Mouse (Mus musculus): ENCODE measurements around the gene Cdc73. TPM values are rescaled to one million over a fixed set of nuclear protein-coding genes. Genes with fewer than 3 reads are reported as not detected.

Gene Cdc73
- polyA plus RNA-seq, 1 experiment from 2014 or later, result 17.9 TPM

DNA sequence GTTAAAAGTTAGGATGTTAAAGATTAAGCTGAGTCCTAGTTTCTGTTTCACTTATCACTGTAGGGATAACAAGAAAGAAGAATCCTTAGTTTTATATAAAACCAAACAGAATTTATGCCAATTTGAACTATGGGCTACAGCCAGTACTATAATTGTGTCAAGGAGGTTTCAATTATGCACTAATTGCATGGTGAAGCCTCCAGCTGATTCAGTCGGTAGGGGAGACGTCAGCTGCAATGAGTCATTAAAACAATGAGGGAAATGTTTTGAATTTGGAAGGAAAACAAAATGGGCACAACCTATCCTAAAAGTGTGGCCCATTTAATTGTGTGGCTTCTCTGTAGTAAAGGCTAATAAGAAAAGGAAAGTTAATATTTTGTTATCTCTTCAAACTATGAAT is 82.9 kb downstream of the Cdc73 start:
- H3K4me2 ChIP-seq, result no peak overlapping the region
- H3K36me3 ChIP-seq, result 0 out of 2 replicates have a peak, but pooled peaks cover 3% of the 10 kb centered on the region
- no peaks in the 10 kb centered on the region for H3K27me3 ChIP-seq (replicated peaks)
- H3K4me3 ChIP-seq (replicated peaks), result no peak overlapping the region
- H3K27ac ChIP-seq (replicated peaks), result no peak overlapping the region
- no peak for ATAC-seq (ENCODE audit: low FRiP score)
- WGBS, result 19% methylated on average over 2 of the region's 2 CpGs
- H3K9ac ChIP-seq (replicated peaks), result no peak overlapping the region
- no peaks in the 10 kb centered on the region for H3K4me1 ChIP-seq
- no peaks in the 10 kb centered on the region for H3K9me3 ChIP-seq (replicated peaks)

DNA sequence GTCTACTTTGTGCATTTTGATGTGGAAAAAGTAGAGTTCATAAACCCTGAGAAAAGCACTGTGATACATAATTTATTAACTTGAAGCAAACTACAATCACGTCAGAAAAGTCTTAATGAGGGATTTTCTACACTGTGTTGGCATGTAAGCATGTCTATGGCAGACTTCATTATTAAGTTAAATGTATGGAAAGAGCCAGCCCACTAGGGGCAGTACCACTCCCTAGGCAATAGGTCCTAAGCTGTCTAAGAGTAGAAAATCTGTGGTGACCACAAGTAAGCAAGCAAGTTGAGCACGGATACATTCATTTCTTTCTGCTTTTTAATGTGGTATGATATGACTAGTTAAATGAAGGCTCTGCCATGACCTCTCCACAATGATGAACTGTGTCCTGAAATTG is 89.8 kb downstream of the Cdc73 start:
- no peak for ATAC-seq (ENCODE audit: low FRiP score)
- no peak overlapping the region for H3K4me3 ChIP-seq (replicated peaks)
- no peaks in the 10 kb centered on the region for H3K4me1 ChIP-seq
- no peak overlapping the region for H3K9ac ChIP-seq (replicated peaks)
- no peaks in the 10 kb centered on the region for H3K9me3 ChIP-seq (replicated peaks)
- 98% methylated on average over 2 of the region's 2 CpGs for WGBS
- H3K4me2 ChIP-seq, result no peak overlapping the region
- H3K36me3 ChIP-seq, result 0 out of 2 replicates have a peak, but pooled peaks cover 2% of the 10 kb centered on the region
- H3K27ac ChIP-seq (replicated peaks), result no peak overlapping the region
- no peaks in the 10 kb centered on the region for H3K27me3 ChIP-seq (replicated peaks)

DNA sequence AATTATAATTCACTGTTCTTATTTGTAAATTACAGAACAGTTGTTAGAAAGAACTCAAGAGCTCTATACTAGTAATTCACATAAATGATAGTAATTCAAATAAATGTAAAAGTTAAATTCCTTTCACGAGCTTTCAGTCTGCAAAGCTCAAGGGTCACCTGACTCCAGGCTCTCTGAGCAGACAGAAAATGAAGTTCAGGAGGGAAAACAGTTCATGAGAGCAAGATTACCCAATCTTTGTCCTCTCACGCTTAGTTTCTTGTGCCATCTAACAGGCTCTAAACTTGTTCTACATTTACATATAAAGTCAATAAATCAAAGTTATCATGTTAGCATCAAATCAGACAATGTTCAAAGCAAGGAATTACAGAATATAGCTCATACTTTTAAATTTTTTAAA is 93.8 kb downstream of the Cdc73 start:
- Histone ChIP-seq H3K9ac (replicated peaks) (no peak overlapping the region), H3K4me2 (no peak overlapping the region), H3K27ac (replicated peaks) (no peak overlapping the region), H3K27me3 (replicated peaks) (no peaks in the 10 kb centered on the region), H3K4me1 (no peaks in the 10 kb centered on the region), H3K36me3 (0 out of 2 replicates have a peak, but pooled peaks cover 2% of the 10 kb centered on the region), H3K4me3 (replicated peaks) (no peak overlapping the region), H3K9me3 (replicated peaks) (no peaks in the 10 kb centered on the region)
- no peak for ATAC-seq (ENCODE audit: low FRiP score)
- 83% methylated on average over 2 of the region's 2 CpGs for WGBS

DNA sequence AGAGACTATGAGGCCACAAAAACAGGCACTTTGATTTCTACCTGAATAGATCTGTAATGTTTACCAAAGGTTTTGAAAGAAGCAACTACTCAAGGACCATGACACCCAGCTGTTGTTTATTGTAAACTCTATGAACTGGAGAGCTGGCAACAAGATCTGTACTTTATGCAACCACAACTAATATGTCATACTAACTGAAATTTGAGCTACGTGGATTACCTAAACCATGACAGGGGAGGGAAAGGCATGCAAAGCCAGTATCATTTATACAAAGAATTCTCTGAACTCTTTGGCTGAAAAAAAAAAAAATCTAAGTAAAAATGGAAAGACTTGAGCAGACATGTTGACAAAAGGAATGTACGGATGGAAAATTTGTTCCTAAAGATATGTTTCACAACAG is 105.8 kb downstream of the Cdc73 start:
- Histone ChIP-seq H3K27me3 (replicated peaks) (no peaks in the 10 kb centered on the region), H3K27ac (replicated peaks) (no peak overlapping the region), H3K4me1 (no peaks in the 10 kb centered on the region), H3K4me3 (replicated peaks) (no peak overlapping the region), H3K36me3 (no peaks in the 10 kb centered on the region), H3K9me3 (replicated peaks) (no peaks in the 10 kb centered on the region), H3K9ac (replicated peaks) (no peak overlapping the region), H3K4me2 (no peak overlapping the region)
- 95% methylated on average over 2 of the region's 2 CpGs for WGBS
- ATAC-seq (ENCODE audit: low FRiP score), result no peak

DNA sequence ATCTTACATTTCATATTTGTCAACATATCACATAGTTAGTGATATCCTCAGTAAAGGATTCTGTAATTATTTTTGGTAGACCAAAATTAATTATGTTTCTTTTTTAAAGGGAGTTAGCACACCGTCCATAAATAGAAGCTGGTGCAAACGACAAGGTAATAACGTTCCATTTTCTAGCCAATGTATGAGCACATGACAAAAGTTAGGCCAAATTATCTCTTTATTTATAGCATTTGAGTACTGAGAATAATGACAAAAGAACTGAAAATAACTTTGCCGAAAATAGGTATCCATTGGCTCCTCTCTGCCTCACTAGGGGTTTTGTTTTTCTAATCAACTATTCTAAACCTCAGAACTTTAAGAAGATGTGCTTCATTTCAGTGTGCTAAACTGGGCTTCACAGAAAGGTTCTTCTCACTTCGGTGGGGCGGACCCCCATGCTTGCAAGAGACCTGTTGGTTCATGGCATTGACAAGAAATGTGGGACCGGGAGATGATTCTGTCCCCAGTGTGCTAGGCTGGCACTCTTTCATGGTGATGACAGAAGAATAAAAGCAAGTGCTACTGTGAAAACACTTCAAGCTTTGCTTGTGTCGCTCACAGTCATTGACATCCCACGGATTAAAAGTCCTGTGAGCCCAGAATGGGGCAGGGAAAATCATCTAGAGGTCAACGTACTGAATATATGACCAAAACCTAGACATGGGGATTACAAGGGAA is 125.7 kb downstream of the Cdc73 start:
- H3K9me3 ChIP-seq (replicated peaks), result no peaks in the 10 kb centered on the region
- ATAC-seq (ENCODE audit: low FRiP score), result no peak
- no peak overlapping the region for H3K9ac ChIP-seq (replicated peaks)
- H3K4me2 ChIP-seq, result no peak overlapping the region
- H3K4me1 ChIP-seq, result no peaks in the 10 kb centered on the region
- no peak overlapping the region for H3K27ac ChIP-seq (replicated peaks)
- H3K27me3 ChIP-seq (replicated peaks), result no peaks in the 10 kb centered on the region
- 86% methylated on average over 10 of the region's 10 CpGs for WGBS
- no peak overlapping the region for H3K4me3 ChIP-seq (replicated peaks)
- no peaks in the 10 kb centered on the region for H3K36me3 ChIP-seq

DNA sequence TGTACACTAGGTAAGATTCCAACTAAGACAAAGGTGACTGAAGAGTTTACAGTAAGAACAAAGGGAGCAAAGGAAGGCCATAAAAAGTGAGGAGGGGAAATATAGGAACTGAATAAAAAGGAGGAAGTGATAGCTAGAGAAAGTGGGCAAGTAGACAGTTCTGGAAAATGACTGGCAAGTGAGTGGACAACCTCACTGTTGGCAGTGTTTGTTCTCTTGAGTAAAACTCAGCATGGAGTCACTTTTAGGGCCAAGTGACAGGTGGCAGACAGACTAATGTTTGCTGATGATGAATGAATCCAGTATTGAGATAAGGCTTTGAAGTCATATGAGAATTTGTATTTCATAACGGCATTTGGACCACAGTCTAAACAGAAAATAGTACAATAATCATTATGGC is 144.5 kb downstream of the Cdc73 start:
- H3K36me3 ChIP-seq, result no peaks in the 10 kb centered on the region
- H3K9ac ChIP-seq (replicated peaks), result no peak overlapping the region
- no peak overlapping the region for H3K4me2 ChIP-seq
- no peaks in the 10 kb centered on the region for H3K9me3 ChIP-seq (replicated peaks)
- 86% methylated on average over 1 of the region's 1 CpGs for WGBS
- ATAC-seq (ENCODE audit: low FRiP score), result no peak
- H3K4me3 ChIP-seq (replicated peaks), result no peak overlapping the region
- H3K4me1 ChIP-seq, result no peaks in the 10 kb centered on the region
- no peaks in the 10 kb centered on the region for H3K27me3 ChIP-seq (replicated peaks)
- no peak overlapping the region for H3K27ac ChIP-seq (replicated peaks)

DNA sequence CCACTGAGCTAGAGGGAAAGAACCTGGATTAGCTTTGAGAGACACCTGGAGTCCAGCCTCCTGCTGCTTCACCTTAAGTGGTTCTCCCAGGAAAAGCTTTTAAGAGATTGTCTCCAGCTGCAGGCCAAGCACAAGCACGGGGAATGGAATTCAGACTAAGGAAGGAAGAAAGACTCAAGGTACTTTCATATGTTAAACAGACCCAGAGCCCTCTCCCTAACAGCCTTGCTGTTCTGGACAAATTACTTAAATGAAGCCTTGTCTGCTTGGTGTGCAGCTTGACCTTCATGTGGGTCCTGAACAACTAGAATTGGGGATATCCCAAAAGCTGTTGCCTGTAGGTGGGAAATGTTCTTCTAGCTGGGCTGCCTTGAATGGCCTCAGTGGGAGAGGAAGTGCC is 147.2 kb downstream of the Cdc73 start:
- H3K9ac ChIP-seq (replicated peaks), result no peak overlapping the region
- H3K4me1 ChIP-seq, result no peaks in the 10 kb centered on the region
- H3K9me3 ChIP-seq (replicated peaks), result no peaks in the 10 kb centered on the region
- no peak for ATAC-seq (ENCODE audit: low FRiP score)
- no peaks in the 10 kb centered on the region for H3K27me3 ChIP-seq (replicated peaks)
- no peaks in the 10 kb centered on the region for H3K36me3 ChIP-seq
- H3K4me3 ChIP-seq (replicated peaks), result no peak overlapping the region
- WGBS, result 14% methylated on average over 1 of the region's 1 CpGs
- no peak overlapping the region for H3K4me2 ChIP-seq
- H3K27ac ChIP-seq (replicated peaks), result no peak overlapping the region

DNA sequence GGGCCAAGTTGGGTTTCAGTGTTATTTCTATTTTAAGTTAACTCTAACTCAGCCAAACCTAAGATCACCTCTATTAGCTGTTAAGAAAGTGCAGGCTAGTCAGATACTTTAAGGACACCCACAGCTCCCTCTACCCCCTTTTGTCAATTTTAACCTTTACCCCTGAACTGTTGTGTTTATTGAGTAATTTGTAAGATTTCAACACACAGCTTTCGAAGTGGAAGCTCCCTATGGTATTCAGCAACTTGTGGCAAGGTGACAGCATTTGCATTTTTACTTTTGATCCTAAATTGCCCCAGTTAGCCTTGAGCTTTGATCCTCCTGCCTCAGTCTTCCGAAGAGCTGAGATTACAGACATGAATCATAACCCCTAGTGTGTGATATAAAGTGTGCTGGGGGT is 148.1 kb downstream of the Cdc73 start:
- no peak overlapping the region for H3K27ac ChIP-seq (replicated peaks)
- no peaks in the 10 kb centered on the region for H3K4me1 ChIP-seq
- no peak for ATAC-seq (ENCODE audit: low FRiP score)
- H3K9me3 ChIP-seq (replicated peaks), result no peaks in the 10 kb centered on the region
- no peak overlapping the region for H3K4me2 ChIP-seq
- 29% methylated on average over 2 of the region's 2 CpGs for WGBS
- no peaks in the 10 kb centered on the region for H3K36me3 ChIP-seq
- H3K4me3 ChIP-seq (replicated peaks), result no peak overlapping the region
- no peaks in the 10 kb centered on the region for H3K27me3 ChIP-seq (replicated peaks)
- no peak overlapping the region for H3K9ac ChIP-seq (replicated peaks)

Other genes starting within 250 kb of the Cdc73 start
- 5.8 and 7.4 TPM in 2 replicates for gene B3galt2, start 62.2 kb downstream of the Cdc73 start, polyA plus RNA-seq (2015; fragmentation: Nextera tagmentation; extraction: Ambion mirVana)
- 121 and 134 TPM in 2 replicates for gene Glrx2, start 13.4 kb upstream of the Cdc73 start, polyA plus RNA-seq (2015; fragmentation: Nextera tagmentation; extraction: Ambion mirVana)
- 19.0 and 20.2 TPM in 2 replicates for gene Trove2, start 74.2 kb upstream of the Cdc73 start, polyA plus RNA-seq (2015; fragmentation: Nextera tagmentation; extraction: Ambion mirVana)
- gene Uchl5, start 74.4 kb upstream of the Cdc73 start, polyA plus RNA-seq (2015; fragmentation: Nextera tagmentation; extraction: Ambion mirVana), result 72.5 and 92.0 TPM in 2 replicates